ENCODE assay signal across 27 mouse cellular contexts in genomic region chr14:51773490-51773889, GRCm38 (mm10). TPM values are rescaled to one million over a fixed set of nuclear protein-coding genes. Genes with fewer than 3 reads are reported as not detected.
DNase-seq lines count a peak whose midpoint lies in the region; ATAC-seq and TF ChIP-seq lines count a peak whose summit lies in the region.
"Had no signal": no experiment of that assay in that cellular context is flagged by ENCODE, and none has a peak within 500 bp of the region (broad histone marks: within the 10 kb centered on the region; RNA-seq: fewer than 3 reads in every experiment).

Gene Ang4 (minus strand): TSS chr14:51773590.

- no peak for ATAC-seq in intestine, postnatal 0 days
- ATAC-seq in intestine, embryonic 16.5 days, result no peak
- ATAC-seq: activated CD4-positive, CD25-positive, alpha-beta regulatory T cell, adult 4 months; CD4-positive, CD25-positive, alpha-beta regulatory T cell, adult 4 months; Patski had no signal

- H3K4me3 ChIP-seq in intestine, postnatal 0 days (ENCODE audit: low read depth, low read length), result no peak within 1 kb of the TSS
- H3K4me3 ChIP-seq in intestine, embryonic 16.5 days (ENCODE audit: low read length), result no peak within 1 kb of the TSS
- no peak within 1 kb of the TSS for H3K4me3 ChIP-seq in small intestine, adult 2 months (ENCODE audit: low read depth, low read length)
- H3K4me3 ChIP-seq in heart, adult 2 months, result no peak within 1 kb of the TSS

- DNase-seq in large intestine, adult 2 months (ENCODE audit: low read depth, low spot score), result no peak
- DNase-seq in gastrocnemius, postnatal 10 days, result no peak
- no peak for DNase-seq in heart, adult 2 months
- DNase-seq: adrenal gland, adult 2 months; adrenal gland, adult 8-10 months; adrenal gland, postnatal 10 days; adrenal gland, postnatal 14 days; adrenal gland, postnatal 25 days; adrenal gland, postnatal 36 days; B cell, adult 2 months; cerebellum, adult 11 months; cerebellum, adult 11-12 months; cerebellum, adult 18-20 months had no signal

- H3K36me3 ChIP-seq in intestine, postnatal 0 days (ENCODE audit: control insufficient read depth, insufficient read depth), result no peaks in the 10 kb centered on the region
- H3K36me3 ChIP-seq in intestine, embryonic 16.5 days (ENCODE audit: control insufficient read depth, insufficient read depth, low read length), result no peaks in the 10 kb centered on the region
- no peaks in the 10 kb centered on the region for H3K36me3 ChIP-seq in small intestine, adult 2 months (ENCODE audit: control insufficient read depth, insufficient read depth, low read length)
- H3K36me3 ChIP-seq in heart, adult 2 months (ENCODE audit: control insufficient read depth, insufficient read depth, low read length), result no peaks in the 10 kb centered on the region
- H3K36me3 ChIP-seq: G1E had no signal

- no peak within 1 kb of the TSS for H3K9ac ChIP-seq in intestine, postnatal 0 days (ENCODE audit: low read depth, low read length)
- H3K9ac ChIP-seq in intestine, embryonic 16.5 days (ENCODE audit: low read depth, low read length), result no peak within 1 kb of the TSS
- no peak within 1 kb of the TSS for H3K9ac ChIP-seq in heart, adult 2 months (ENCODE audit: low read depth, low read length)

- TF ChIP-seq POLR2A in small intestine, adult 2 months (IDR thresholded peaks at IDR 0.05; ENCODE audit: low read depth, low read length), result no peak
- no peak for TF ChIP-seq POLR2A in heart, adult 2 months (IDR thresholded peaks at IDR 0.05; ENCODE audit: insufficient read depth, low read depth, low read length)

- H3K9me3 ChIP-seq in intestine, postnatal 0 days (ENCODE audit: control insufficient read depth), result no peaks in the 10 kb centered on the region
- H3K9me3 ChIP-seq in intestine, embryonic 16.5 days (ENCODE audit: control insufficient read depth, low read length), result no peaks in the 10 kb centered on the region
- H3K9me3 ChIP-seq: G1E had no signal

- no peaks in the 10 kb centered on the region for H3K4me1 ChIP-seq in intestine, postnatal 0 days (replicated peaks; ENCODE audit: control insufficient read depth, insufficient read depth, low read length)
- H3K4me1 ChIP-seq in intestine, embryonic 16.5 days (ENCODE audit: control insufficient read depth, insufficient read depth, low read length), result no peaks in the 10 kb centered on the region
- H3K4me1 ChIP-seq in small intestine, adult 2 months (ENCODE audit: control insufficient read depth, insufficient read depth, insufficient read length, low read length), result no peaks in the 10 kb centered on the region
- H3K4me1 ChIP-seq in heart, adult 2 months (ENCODE audit: control insufficient read depth, insufficient read depth, low read length), result no peaks in the 10 kb centered on the region

- intact Hi-C loops in heart, adult 2 months (cut with DNase I), result loop anchor here (5.0 kb wide), 1 partner anchor 54 kb away; no protein-coding TSS in a partner anchor

- WGBS in intestine, postnatal 0 days, result 59% methylated on average over 5 of the region's 5 CpGs
- 62% methylated on average over 5 of the region's 5 CpGs for WGBS in intestine, embryonic 16.5 days
- 50% methylated on average over 5 of the region's 5 CpGs for WGBS in large intestine, adult 2 months
- 53% methylated on average over 5 of the region's 5 CpGs for WGBS in small intestine, adult 2 months
- 69% methylated on average over 5 of the region's 5 CpGs for WGBS in heart, adult 2 months

- TF ChIP-seq CTCF in intestine, postnatal 0 days (IDR thresholded peaks at IDR 0.05; ENCODE audit: low read depth), result no peak
- TF ChIP-seq CTCF in small intestine, adult 2 months (IDR thresholded peaks at IDR 0.05; ENCODE audit: extremely low read depth, insufficient read length, insufficient replicate concordance, low read depth, low read length), result no peak
- TF ChIP-seq CTCF in heart, adult 2 months (IDR thresholded peaks at IDR 0.05), result no peak

- no peak for TF ChIP-seq EP300 in heart, adult 2 months (IDR thresholded peaks at IDR 0.05; ENCODE audit: insufficient read depth, low read depth, low read length)

- no peaks in the 10 kb centered on the region for H3K27me3 ChIP-seq in intestine, postnatal 0 days (replicated peaks; ENCODE audit: control insufficient read depth, insufficient read depth, low read length)
- no peaks in the 10 kb centered on the region for H3K27me3 ChIP-seq in intestine, embryonic 16.5 days (replicated peaks; ENCODE audit: control insufficient read depth, insufficient read depth, low read length)
- no peaks in the 10 kb centered on the region for H3K27me3 ChIP-seq in small intestine, adult 2 months (ENCODE audit: control insufficient read depth, insufficient read depth, low read length)
- no peaks in the 10 kb centered on the region for H3K27me3 ChIP-seq in heart, adult 2 months (ENCODE audit: control insufficient read depth, insufficient read depth, low read length)
- H3K27me3 ChIP-seq: CH12.LX, Patski had no signal

- no peaks in the 10 kb centered on the region for H3K79me2 ChIP-seq in heart, adult 2 months (replicated peaks; ENCODE audit: control insufficient read depth, insufficient read depth, low read length)

- no peak within 1 kb of the TSS for H3K4me2 ChIP-seq in intestine, postnatal 0 days (replicated peaks; ENCODE audit: low read depth)
- no peak within 1 kb of the TSS for H3K4me2 ChIP-seq in intestine, embryonic 16.5 days (ENCODE audit: low read depth, low read length)

- H3K27ac ChIP-seq in intestine, postnatal 0 days (ENCODE audit: low read depth, low read length), result no peak within 1 kb of the TSS
- H3K27ac ChIP-seq in intestine, embryonic 16.5 days (ENCODE audit: low read length), result no peak within 1 kb of the TSS
- no peak within 1 kb of the TSS for H3K27ac ChIP-seq in small intestine, adult 2 months (ENCODE audit: insufficient read depth, low read depth, low read length)
- H3K27ac ChIP-seq in heart, adult 2 months, result no peak within 1 kb of the TSS

RNA-seq across cellular contexts. Expression of gene Ang4, which starts in this region (rescaled TPM):
- 7.2 and 12.3 TPM in 2 replicates for polyA plus RNA-seq in intestine, postnatal 0 days (2015; fragmentation: Nextera tagmentation; extraction: Ambion mirVana)
- 4.4 and 4.9 TPM in 2 replicates for polyA plus RNA-seq in intestine, embryonic 16.5 days (2015; fragmentation: Nextera tagmentation; extraction: Ambion mirVana)
- polyA plus RNA-seq in large intestine, adult 2 months (2012; rRNA removed), result 726 and 776 TPM in 2 replicates
- polyA plus RNA-seq in small intestine, adult 2 months (2012; rRNA removed), result 46.7 and 466 TPM in 2 replicates
- total RNA-seq in gastrocnemius, postnatal 10 days (2021), result not detected
- not detected for total RNA-seq in heart, adult 2 months (2021)
- not detected in 2 replicates for polyA plus RNA-seq in heart, adult 2 months (2012; rRNA removed)
- total RNA-seq: adrenal gland, adult 18-20 months; adrenal gland, adult 2 months; adrenal gland, adult 8-10 months; adrenal gland, postnatal 10 days; adrenal gland, postnatal 14 days; adrenal gland, postnatal 25 days; adrenal gland, postnatal 4 days; CH12.LX; ES-E14; MEL had no signal
- polyA plus RNA-seq: activated CD4-positive, CD25-positive, alpha-beta regulatory T cell, adult 4 months; adrenal gland, adult 2 months; brain, embryonic 14.5 days; C2C12; CD4-positive, CD25-positive, alpha-beta regulatory T cell, adult 4 months; G1E; Patski had no signal
